Mouse (Mus musculus) urinary bladder, postnatal 25 days (tissue): ENCODE results near the gene Hspb1.
A peak's percentile ranks its signal among the peaks of the same experiment; 100 is the strongest.

ENCODE experiments used
- DNase-seq: peaks from one replicate; pipeline ENCODE4 v3.0.0; 2022; ENCODE audit warnings: low spot score

Hspb1 gene

GRCm38 (mm10) chr5:135888405-135889215, 891 bp downstream of the Hspb1 start:
- DNase-seq, result no peak

- no peak for DNase-seq
Measured at GRCm38 (mm10) chr5:135890323-135890722, 2.6 kb downstream of the Hspb1 start.

- DNase-seq, result no peak
Measured at GRCm38 (mm10) chr5:135890920-135891319, 3.2 kb downstream of the Hspb1 start.

GRCm38 (mm10) chr5:135892589-135893351, 5.1 kb downstream of the Hspb1 start:
- no peak for DNase-seq

GRCm38 (mm10) chr5:135894958-135895357, 7.2 kb downstream of the Hspb1 start:
- no peak for DNase-seq

- peak; percentile 49 for DNase-seq
Measured at GRCm38 (mm10) chr5:135898028-135898427, 10.3 kb downstream of the Hspb1 start.

GRCm38 (mm10) chr5:135898995-135899394, 11.3 kb downstream of the Hspb1 start:
- no peak for DNase-seq

GRCm38 (mm10) chr5:135899833-135900232, 12.1 kb downstream of the Hspb1 start:
- no peak for DNase-seq

- DNase-seq, result no peak
Measured at GRCm38 (mm10) chr5:135900701-135901100, 13.0 kb downstream of the Hspb1 start.

GRCm38 (mm10) chr5:135901354-135902095, 13.8 kb downstream of the Hspb1 start:
- no peak for DNase-seq

GRCm38 (mm10) chr5:135903058-135903457, 15.3 kb downstream of the Hspb1 start:
- DNase-seq, result no peak

- DNase-seq, result peak; percentile 93
Measured at GRCm38 (mm10) chr5:135903551-135904151, 15.9 kb downstream of the Hspb1 start.

GRCm38 (mm10) chr5:135904259-135904658, 16.5 kb downstream of the Hspb1 start:
- DNase-seq, result no peak

GRCm38 (mm10) chr5:135905320-135906225, 17.9 kb downstream of the Hspb1 start:
- no peak for DNase-seq

- DNase-seq, result no peak
Measured at GRCm38 (mm10) chr5:135906846-135907245, 19.1 kb downstream of the Hspb1 start.

GRCm38 (mm10) chr5:135907256-135907655, 19.5 kb downstream of the Hspb1 start:
- no peak for DNase-seq

GRCm38 (mm10) chr5:135908185-135908584, 20.5 kb downstream of the Hspb1 start:
- DNase-seq, result no peak

- no peak for DNase-seq
Measured at GRCm38 (mm10) chr5:135908989-135909388, 21.3 kb downstream of the Hspb1 start.

- no peak for DNase-seq
Measured at GRCm38 (mm10) chr5:135909646-135910045, 21.9 kb downstream of the Hspb1 start.

- DNase-seq, result no peak
Measured at GRCm38 (mm10) chr5:135910813-135911212, 23.1 kb downstream of the Hspb1 start.

GRCm38 (mm10) chr5:135911633-135912220, 24.0 kb downstream of the Hspb1 start:
- DNase-seq, result no peak
